Mouse (Mus musculus) liver, postnatal 0 days (tissue): ENCODE results near the gene Cep290.

Source experiments
- CTCF ChIP-seq: sonication (generic); IDR thresholded peaks from 2 replicates; pipeline ENCODE4 v1.5.1; 2016; ENCODE audit warnings: antibody characterized with exemption, low read depth
- EP300 ChIP-seq: IDR thresholded peaks from 2 replicates; pipeline ENCODE4 v1.6.1; 2016; ENCODE audit warnings: antibody characterized with exemption, low read depth, mild to moderate bottlenecking

GRCm38 (mm10) chr10:100617233-100617903 lies 130.0 kb downstream of the Cep290 start:
- TF ChIP-seq CTCF (no peak), EP300 (no peak)
